Mouse (Mus musculus): ENCODE measurements at regions not wholly inside any gene's neighbourhood (a gene's known extent, or its start where the extent isn't known, plus 50 kb on each side); places are given as distances from the start of the nearest gene placed in this dataset.
A peak's percentile ranks its signal among the peaks of the same experiment; 100 is the strongest.

GRCm38 (mm10) chr5:37890641-37891040 is 66.3 kb upstream of the Msx1 start:
- Histone ChIP-seq H3K27me3 (ENCODE audit: control insufficient read depth, insufficient read depth, low read length) (peaks cover 54% of the 10 kb centered on the region), H3K36me3 (replicated peaks; ENCODE audit: control insufficient read depth, insufficient read depth, low read length) (no peaks in the 10 kb centered on the region)
- no peak for TF ChIP-seq CTCF (IDR thresholded peaks at IDR 0.05; ENCODE audit: low read depth)
- TF ChIP-seq EP300 (IDR thresholded peaks at IDR 0.05; ENCODE audit: low read depth): no peak

GRCm38 (mm10) chr5:37879668-37880380 is 55.4 kb upstream of the Msx1 start:
- 61% methylated on average over 2 of the region's 2 CpGs for WGBS
- Histone ChIP-seq H3K4me1 (ENCODE audit: control insufficient read depth, insufficient read depth) (no peaks in the 10 kb centered on the region), H3K9me3 (replicated peaks; ENCODE audit: control insufficient read depth, low read length) (no peaks in the 10 kb centered on the region), H3K36me3 (replicated peaks; ENCODE audit: control insufficient read depth, insufficient read depth, low read length) (no peaks in the 10 kb centered on the region), H3K27ac (ENCODE audit: low read depth) (no peak overlapping the region), H3K27me3 (ENCODE audit: control insufficient read depth, insufficient read depth, low read length) (no peaks in the 10 kb centered on the region), H3K4me2 (ENCODE audit: low read depth, low read length) (no peak overlapping the region), H3K9ac (replicated peaks; ENCODE audit: low read depth, low read length) (no peak overlapping the region), H3K4me3 (ENCODE audit: low read depth, low read length) (no peak overlapping the region)
- ATAC-seq (ENCODE audit: insufficient read depth, low read depth) (no peak), DNase-seq (ENCODE audit: low spot score) (no peak)
- TF ChIP-seq CTCF (IDR thresholded peaks at IDR 0.05; ENCODE audit: low read depth) (no peak), EP300 (IDR thresholded peaks at IDR 0.05; ENCODE audit: low read depth) (no peak)

More at GRCm38 (mm10) chr5:37890641-37891040, 66.3 kb upstream of the Msx1 start:
- 53% methylated on average over 11 of the region's 11 CpGs for WGBS
- Histone ChIP-seq H3K4me2 (ENCODE audit: low read depth, low read length) (no peak overlapping the region), H3K9me3 (replicated peaks; ENCODE audit: control insufficient read depth, low read length) (no peaks in the 10 kb centered on the region), H3K4me3 (ENCODE audit: low read depth, low read length) (no peak overlapping the region), H3K4me1 (ENCODE audit: control insufficient read depth, insufficient read depth) (no peaks in the 10 kb centered on the region), H3K9ac (replicated peaks; ENCODE audit: low read depth, low read length) (no peak overlapping the region), H3K27ac (ENCODE audit: low read depth) (no peak overlapping the region)
- no peak for ATAC-seq (ENCODE audit: insufficient read depth, low read depth)
- DNase-seq (ENCODE audit: low spot score): no peak

- H3K36me3 ChIP-seq (replicated peaks; ENCODE audit: control insufficient read depth, insufficient read depth, low read length): no peaks in the 10 kb centered on the region
- no peak for ATAC-seq (ENCODE audit: insufficient read depth, low read depth)
- H3K9ac ChIP-seq (replicated peaks; ENCODE audit: low read depth, low read length): no peak overlapping the region
- no peaks in the 10 kb centered on the region for H3K27me3 ChIP-seq (ENCODE audit: control insufficient read depth, insufficient read depth, low read length)
- H3K9me3 ChIP-seq (replicated peaks; ENCODE audit: control insufficient read depth, low read length): no peaks in the 10 kb centered on the region
- no peak for TF ChIP-seq EP300 (IDR thresholded peaks at IDR 0.05; ENCODE audit: low read depth)
- no peak for TF ChIP-seq CTCF (IDR thresholded peaks at IDR 0.05; ENCODE audit: low read depth)
- H3K4me2 ChIP-seq (ENCODE audit: low read depth, low read length): no peak overlapping the region
- no peaks in the 10 kb centered on the region for H3K4me1 ChIP-seq (ENCODE audit: control insufficient read depth, insufficient read depth)
- peak; percentile 14 for DNase-seq (ENCODE audit: low spot score)
- no peak overlapping the region for H3K27ac ChIP-seq (ENCODE audit: low read depth)
- H3K4me3 ChIP-seq (ENCODE audit: low read depth, low read length): no peak overlapping the region
- WGBS: 38% methylated on average over 4 of the region's 4 CpGs
These were observed 51.9 kb upstream of the Msx1 start for GRCm38 (mm10) chr5:37876240-37876639.

DNA sequence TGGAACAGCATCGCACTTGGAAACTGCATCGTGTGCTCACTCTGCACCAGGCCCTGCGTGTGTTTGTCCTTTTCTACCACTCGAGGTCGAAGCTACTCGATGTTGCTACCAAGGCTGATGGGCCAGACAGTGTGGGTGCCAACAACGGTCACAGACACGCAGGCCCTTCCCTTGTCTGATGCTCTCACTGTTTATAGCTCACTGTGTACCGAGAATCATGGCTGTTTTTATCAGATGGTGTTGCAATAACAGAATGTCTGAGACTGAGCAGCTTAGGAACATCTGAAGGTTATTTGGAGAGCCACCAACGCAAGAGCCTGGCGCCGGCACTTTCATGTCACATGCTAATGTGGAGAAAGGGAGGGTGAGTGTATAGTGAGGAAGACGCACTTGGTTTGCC is 51.1 kb upstream of the Msx1 start:
- WGBS: 75% methylated on average over 13 of the region's 13 CpGs
- Histone ChIP-seq H3K9ac (replicated peaks; ENCODE audit: low read depth, low read length) (no peak overlapping the region), H3K4me1 (ENCODE audit: control insufficient read depth, insufficient read depth) (no peaks in the 10 kb centered on the region), H3K27me3 (ENCODE audit: control insufficient read depth, insufficient read depth, low read length) (no peaks in the 10 kb centered on the region), H3K9me3 (replicated peaks; ENCODE audit: control insufficient read depth, low read length) (no peaks in the 10 kb centered on the region), H3K27ac (ENCODE audit: low read depth) (no peak overlapping the region), H3K4me2 (ENCODE audit: low read depth, low read length) (no peak overlapping the region), H3K36me3 (replicated peaks; ENCODE audit: control insufficient read depth, insufficient read depth, low read length) (no peaks in the 10 kb centered on the region), H3K4me3 (ENCODE audit: low read depth, low read length) (no peak overlapping the region)
- ATAC-seq (ENCODE audit: insufficient read depth, low read depth): no peak
- TF ChIP-seq EP300 (IDR thresholded peaks at IDR 0.05; ENCODE audit: low read depth) (no peak), CTCF (IDR thresholded peaks at IDR 0.05; ENCODE audit: low read depth) (no peak)
- no peak for DNase-seq (ENCODE audit: low spot score)

- Histone ChIP-seq H3K36me3 (replicated peaks; ENCODE audit: control insufficient read depth, insufficient read depth, low read length) (no peaks in the 10 kb centered on the region), H3K4me3 (ENCODE audit: low read depth, low read length) (no peak overlapping the region), H3K9ac (replicated peaks; ENCODE audit: low read depth, low read length) (no peak overlapping the region), H3K4me1 (ENCODE audit: control insufficient read depth, insufficient read depth) (no peaks in the 10 kb centered on the region), H3K27ac (ENCODE audit: low read depth) (no peak overlapping the region), H3K9me3 (replicated peaks; ENCODE audit: control insufficient read depth, low read length) (no peaks in the 10 kb centered on the region), H3K27me3 (ENCODE audit: control insufficient read depth, insufficient read depth, low read length) (no peaks in the 10 kb centered on the region), H3K4me2 (ENCODE audit: low read depth, low read length) (no peak overlapping the region)
- no peak for ATAC-seq (ENCODE audit: insufficient read depth, low read depth)
- WGBS: 46% methylated on average over 6 of the region's 6 CpGs
- DNase-seq (ENCODE audit: low spot score): no peak
- TF ChIP-seq EP300 (IDR thresholded peaks at IDR 0.05; ENCODE audit: low read depth): no peak
- TF ChIP-seq CTCF (IDR thresholded peaks at IDR 0.05; ENCODE audit: low read depth): no peak
These were observed 50.5 kb upstream of the Msx1 start for GRCm38 (mm10) chr5:37874784-37875281.
